Mouse (Mus musculus) right cerebral cortex, postnatal 25 days (tissue): ENCODE measurements around the gene 1700021F05Rik.

Source experiments
- DNase-seq: peaks from one replicate; pipeline ENCODE4 v3.0.0; 2022

1700021F05Rik gene

DNA sequence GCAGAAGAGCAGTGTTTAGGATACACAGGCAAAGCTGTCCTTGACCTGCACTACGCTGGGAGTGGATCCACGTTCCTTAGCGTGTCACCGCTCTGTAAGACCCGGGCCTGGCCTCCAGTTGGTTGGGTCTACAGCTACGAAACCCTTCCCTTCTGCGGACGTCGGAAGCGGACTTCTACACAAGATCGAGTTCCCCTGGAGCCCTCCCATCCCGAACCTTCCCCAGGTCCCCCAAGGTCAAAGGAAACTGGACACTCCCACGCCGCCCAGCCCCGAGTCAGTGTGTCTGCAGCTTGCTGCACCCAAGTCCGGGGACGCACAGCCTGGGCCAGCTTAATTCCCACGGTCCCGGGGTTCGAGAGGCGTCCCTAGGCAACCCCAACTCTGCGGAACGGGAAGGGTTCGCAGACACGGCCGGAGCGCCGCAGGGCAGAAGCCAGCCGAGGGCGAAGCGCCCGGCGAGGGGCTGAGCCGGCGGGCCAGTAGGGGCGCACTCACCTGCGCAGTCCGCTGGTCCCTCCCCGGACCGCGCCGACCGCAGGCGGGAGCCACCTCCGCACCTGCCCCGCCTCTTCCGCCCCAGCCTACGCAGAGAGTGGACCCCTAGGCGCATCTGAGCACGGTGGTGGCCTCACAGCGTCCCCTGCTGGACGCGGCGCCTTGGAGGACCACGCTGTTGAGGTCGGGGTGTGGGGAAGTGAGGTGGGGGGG, at the start of gene 1700021F05Rik:
TSS of gene 1700021F05Rik (minus strand) at position 553 of the 711 bp plus-strand sequence.
- DNase-seq: peak; percentile 93

DNA sequence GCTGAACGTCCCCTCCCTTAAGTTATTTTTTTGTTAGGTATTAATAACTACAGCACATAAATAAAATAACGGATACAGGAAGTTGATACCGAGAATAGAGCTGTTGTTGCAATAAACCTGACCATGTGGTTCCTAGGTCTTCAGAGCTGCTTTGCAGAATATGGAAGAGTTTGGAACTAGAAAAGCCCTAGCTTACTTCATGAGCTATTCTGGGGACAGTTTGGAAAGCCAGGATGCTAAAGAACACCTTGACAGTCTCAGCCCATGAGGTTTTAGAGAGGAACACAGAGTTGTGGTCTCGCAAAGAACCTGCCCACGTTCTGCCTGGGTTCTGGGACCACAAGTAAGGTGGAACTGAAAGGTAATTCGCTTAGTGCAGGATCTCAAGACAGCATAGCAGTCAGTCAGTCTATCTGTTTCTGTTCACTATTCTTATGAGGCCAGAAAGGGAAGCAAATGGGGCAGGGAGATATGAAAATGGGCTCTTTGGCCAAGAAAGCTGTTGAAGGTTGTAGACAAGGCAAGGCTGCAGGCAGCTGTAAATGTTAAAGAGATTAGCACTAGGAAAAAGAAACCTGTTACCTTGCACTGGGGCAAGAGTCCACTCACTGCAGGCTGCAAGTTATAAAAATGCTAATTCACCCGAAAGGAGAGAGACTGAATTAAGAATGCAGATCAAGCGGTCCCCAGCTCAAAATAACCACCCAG, 47.8 kb upstream of the 1700021F05Rik start:
- DNase-seq: no peak

DNA sequence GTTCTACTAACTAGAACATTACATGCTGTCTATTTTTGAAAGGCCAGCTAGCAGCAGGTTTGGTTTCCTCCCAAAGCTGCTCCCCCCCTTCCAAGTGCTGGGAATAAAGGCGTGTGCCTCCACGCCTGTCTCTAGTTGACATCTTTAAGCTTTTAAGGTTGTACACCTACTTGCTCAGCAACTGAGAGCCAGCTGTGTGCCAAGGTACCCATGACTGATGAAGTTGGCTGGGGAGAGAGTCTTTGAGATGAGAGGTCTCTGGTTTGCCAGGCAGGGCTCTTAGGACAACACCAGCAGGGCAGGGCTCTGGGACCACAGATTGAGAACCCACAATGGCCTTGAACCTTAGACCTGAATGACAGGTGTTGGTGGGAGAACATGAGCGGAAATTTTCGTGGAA, 43.7 kb upstream of the 1700021F05Rik start:
- DNase-seq: no peak

DNA sequence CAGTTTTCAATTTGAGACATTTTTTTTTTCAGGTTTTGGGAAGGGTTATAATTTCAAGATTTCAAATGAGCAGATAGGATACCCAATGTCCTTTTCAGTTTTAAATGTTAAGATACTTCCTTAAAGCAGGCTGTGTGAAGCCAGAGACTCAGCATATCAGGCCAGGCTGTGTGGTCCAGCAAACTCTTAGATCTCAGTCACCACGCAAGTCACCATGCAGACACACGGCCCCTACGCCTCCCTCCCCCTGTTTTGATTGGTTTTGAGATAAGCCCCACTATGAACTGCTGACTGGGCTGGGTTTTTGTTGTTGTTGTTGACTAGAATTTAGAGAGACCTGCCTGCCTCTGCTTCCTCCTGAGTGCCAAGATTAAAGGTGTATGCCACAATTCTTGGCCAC, 40.5 kb upstream of the 1700021F05Rik start:
- DNase-seq: no peak

DNA sequence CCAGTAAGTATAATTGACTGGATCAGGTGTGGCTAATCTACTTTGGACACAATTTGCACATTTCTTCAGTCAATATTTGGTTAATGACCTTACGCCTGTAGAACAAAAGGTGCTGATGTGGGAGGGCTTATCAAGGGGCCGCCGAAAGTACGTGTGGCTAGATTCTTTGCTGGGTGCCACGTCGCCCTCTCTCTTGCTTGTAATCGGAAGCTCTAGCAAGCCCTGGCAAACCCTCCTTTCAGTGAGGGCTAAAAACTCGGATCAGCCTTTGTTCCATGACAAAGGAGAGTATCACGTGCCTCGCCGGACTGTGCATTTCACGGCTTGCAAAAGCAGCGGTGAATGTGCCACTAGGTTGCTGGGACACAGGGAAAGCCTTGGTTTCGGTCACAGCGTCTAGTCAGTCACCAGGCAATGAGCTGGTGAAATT, 39.9 kb upstream of the 1700021F05Rik start:
- DNase-seq: no peak

DNA sequence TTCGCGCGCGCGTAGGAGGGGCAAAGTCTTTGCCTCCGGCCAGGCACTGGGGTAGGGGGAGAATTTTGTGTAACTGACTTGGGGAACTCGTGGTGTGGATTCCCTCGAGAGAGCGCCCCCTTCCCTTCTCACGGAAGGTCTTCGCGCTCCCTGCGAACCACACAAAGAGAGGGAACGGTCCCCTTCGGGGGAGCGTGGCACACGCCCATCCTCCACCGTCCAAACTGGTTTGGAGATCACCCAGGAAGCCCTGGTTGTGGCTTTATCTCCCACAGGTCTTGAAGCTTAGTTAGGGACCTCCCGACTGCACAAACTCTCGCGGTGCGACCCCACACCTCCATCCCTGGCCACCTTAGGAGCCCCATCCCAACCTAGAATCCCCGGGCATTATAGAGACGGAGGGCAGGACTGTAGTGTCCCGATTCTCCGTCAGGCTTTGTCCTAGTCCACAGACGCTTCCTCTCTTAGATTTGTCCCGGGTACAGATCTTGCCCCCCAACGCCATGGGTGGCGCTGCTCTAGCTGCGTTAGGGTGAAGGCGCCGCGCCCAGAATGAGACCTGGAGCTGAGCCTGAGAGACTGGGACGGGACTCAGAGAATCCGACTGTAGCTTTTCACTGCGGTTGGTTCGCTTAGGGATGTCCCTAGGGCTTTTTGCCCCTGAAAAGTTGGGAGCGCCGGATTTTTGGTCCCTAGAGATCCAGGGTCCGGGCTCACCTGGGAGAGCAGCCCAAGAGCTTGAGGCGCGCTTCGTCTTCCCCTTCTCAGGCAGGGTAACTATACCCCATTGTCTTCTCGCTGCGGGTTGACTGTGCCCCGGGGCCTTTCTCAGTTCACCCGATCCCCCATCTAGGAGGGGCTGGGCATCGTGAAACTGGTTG, 38.8 kb upstream of the 1700021F05Rik start:
- DNase-seq: no peak

DNA sequence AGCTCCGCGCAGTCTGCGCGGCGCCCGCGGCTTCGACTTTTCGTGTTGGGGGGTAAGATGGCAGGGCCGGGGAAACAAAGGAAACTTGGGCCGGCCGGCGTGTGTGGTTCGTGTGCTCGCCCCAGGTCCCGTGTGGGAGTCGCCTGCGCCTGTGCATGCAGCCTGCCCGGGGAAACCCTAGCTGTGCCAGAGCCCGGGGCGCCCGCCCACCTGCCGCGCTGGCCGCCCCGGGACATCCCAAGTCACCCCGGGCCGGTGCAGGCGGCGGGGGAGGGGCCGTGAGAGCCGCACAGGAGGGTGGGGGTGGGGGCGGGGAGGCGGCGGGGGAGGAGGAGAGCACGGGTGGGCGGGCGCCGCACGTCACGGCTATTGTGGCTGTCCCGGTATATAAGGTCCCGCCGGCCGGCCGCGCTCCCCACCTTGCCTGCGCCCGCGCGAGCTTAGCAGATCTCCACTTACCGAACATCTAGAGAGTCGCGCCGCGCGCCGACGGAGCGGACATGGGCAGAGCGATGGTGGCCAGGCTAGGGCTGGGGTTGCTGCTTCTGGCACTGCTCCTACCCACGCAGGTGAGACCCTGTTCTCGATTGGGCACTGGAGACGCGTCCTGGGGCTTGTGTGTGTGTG, 38.1 kb upstream of the 1700021F05Rik start:
- peak; percentile 12 for DNase-seq

DNA sequence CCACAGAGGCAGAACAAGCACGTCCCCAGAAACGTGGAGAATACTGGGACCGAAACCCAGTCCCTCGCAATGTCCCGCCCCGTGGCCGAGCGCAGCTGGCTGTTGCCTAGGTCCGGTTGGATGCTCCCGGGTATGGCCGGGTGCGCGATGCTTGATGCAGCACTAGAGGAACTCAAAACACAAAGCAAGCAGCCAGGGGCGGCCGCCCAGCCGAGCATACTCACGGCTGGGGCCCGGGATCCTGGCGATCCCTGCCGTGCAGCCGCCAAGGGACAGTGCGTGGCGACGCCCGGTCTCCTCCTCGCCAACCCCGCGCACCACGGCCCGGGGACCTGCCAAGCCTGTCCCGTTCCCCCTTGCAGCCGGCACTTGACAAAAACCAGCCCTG, 37.6 kb upstream of the 1700021F05Rik start:
- DNase-seq: peak; percentile 25

DNA sequence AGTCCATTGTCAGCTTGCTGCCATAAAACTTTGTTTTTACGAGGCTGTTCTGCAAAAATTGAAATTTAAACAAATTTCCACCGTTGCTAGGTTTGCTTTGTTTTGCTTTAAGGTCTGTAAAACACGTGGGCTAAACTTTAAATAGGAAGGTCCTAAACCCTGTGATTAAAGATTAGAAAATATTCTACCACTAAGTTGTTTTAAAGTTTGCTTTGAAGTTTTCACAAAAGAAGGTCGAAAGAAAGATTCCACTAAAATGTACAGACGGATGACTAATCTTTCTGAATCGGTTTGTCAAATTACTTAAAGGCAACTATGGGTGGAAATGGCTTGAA, 37.2 kb upstream of the 1700021F05Rik start, which contains the start of gene Cd24a:
TSS of gene Cd24a (plus strand) at position 288 of the 335 bp plus-strand sequence.
- no peak for DNase-seq

DNA sequence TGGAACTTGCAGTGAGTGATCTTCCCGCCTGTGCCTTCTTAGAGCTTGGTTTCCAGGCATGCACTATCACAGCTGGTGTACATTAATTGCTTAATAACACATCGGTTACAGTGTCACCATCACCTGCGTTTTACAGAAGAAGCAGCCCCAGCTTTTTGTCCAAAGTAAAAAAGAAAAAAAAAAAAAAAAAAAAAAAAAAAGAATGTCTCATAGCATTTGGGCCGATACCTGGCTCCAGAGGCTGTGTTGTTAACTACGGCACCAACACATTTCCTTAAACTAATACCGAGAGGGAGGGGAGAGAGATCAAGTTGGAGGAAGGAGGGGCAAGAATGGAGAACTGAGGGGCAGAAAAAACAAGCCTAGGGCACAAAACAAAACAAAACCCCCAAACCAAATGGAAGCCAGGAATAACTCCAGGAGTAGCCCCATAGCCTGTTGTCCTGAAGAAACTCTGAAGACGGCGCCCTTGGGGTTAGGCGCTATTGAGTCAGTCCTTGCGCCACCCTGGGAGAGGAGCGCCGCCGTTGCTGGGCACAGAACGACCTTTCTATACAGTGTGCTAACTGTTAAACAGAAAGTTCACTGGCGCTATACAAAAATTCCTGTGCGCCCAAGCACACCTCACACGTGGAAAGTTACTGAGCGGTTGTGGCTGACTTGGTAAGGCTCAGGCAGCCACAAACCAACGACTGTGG, 36.7 kb upstream of the 1700021F05Rik start:
- DNase-seq: no peak

DNA sequence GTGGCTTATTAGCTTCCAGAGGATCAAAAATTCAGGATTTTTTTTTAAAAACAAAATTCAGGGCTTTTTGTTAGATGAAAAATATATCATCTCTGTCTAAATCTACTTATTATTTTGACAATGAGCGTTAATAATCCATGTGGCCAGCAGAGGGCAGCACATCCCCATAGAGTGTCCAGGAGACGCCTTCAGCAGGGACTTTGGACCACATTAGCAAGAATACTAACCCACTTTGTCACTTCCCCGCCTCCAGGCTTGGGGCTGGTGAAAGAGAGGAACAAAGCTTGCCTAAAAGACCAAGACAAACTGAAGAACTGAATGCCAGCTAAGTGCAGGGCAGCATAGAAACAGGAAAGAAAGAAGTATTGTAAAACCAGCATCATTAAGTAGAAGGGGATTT, 34.2 kb upstream of the 1700021F05Rik start:
- peak; percentile 66 for DNase-seq

DNA sequence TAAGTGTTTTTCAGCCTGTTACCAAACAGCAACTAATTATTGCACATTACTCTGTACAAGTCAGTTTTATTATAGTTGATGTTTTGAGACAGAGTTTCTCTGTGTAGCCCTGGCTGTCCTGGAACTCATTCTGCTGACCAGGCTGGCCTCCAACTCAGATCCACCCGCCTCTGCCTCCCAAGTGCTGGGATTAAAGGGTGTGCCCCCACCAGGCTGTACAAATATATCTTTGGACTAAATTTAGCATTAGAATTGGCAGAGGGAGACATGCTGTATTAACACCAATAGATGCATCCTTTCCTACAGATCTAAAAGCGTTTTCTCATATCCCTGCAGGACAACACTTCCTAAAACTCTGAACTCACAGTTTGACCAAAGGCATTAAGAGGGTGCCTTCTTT, 33.6 kb upstream of the 1700021F05Rik start:
- DNase-seq: no peak

DNA sequence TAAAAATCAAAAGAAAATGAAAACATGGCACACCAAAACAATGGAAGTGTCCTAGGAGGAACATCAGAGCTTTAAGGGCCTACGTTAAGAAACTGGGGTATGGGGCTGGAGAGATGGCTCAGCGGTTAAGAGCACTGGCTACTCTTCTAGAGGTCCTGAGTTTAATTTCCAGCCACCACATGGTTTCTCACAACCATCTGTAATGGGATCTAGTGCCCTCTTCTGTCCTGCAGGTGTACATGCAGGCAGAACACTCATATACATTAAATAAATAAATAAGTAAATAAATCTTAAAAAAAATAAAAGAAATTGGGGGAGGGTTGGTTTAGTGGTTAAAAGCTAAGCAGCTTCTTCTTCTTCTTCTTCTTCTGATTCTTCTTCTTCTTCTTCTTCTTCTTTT, 20.5 kb upstream of the 1700021F05Rik start:
- no peak for DNase-seq

DNA sequence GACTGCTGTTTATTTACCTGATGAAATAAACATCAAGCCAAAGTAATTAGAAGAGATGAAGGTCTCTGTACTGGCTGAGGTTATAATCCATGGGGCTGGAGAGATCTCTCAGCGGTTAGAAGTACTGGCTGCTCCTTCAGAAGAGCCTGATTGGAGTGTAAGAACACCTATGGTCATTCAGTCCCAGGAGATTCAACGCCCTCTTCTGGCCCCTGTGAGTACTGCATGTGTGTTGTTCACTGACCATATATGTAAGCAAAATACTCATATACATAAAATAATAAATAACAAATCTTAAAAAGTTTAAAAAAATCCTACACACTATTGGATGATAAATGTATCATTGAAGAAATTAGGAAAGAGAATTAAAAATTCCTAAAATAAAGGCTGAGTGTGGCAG, 20.0 kb upstream of the 1700021F05Rik start:
- DNase-seq: no peak

DNA sequence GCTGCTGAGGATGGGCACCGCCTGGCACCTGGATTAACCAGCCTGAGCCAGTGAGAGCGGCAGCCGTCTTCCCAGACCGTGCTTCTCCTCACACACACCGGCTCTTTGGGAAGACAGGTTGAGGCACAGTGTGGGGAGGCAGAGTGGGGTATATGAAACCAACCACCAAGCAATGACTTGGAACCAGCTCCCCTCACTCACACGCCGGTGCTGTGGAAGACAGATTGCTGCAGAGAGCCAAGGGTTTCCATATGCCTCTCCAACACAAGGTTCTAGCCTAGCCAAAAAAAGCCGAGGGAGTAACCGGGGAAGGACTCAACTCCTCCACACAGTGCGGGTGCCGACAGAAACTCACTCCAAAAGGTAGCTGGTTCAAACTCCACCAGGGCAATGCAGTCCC, 18.5 kb upstream of the 1700021F05Rik start:
- DNase-seq: no peak

DNA sequence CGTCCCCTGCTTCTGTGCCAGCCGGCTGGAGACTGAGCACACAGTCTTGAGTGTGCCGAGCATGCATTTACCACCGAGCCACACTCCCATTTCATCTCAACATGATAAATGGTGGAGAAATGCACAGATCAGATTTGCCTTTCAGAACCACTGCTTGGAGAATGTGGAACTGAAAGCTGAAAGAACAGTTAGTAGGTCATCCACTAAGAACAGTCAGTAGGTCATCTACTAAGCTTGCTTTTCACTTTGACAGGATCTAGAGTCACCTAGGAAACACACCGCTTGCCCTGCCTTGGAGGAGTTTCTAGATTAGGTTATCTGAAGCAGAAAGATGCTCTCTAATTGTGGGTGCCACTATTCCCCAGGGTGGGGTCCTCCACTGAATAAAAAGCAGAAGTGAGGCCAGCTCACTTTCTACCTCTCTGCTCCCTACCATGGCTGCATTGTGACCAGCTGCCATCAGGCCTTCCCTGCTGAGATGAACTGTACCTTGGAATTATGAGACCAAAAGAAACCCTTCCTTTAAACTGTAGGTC, 16.9 kb upstream of the 1700021F05Rik start:
- DNase-seq: no peak

DNA sequence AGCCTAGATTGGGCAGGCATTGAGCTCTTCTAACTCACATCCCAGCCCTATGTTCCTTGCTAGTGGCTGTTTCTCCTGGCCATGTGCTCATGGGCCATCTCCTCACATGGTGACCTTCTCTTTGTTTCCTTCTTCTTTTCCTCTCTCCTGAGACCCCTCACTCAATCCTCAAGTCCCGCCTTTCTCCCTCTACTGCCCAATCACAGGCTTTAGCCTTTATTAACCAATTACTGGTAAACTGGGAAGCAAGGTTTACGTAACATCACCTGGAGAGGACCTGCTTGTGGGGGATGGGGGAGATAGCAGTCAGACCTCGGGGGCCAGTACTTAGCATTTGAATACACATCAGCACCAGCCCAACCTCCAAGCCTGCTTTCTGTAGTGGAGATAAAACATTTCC, 10.6 kb upstream of the 1700021F05Rik start:
- no peak for DNase-seq

DNA sequence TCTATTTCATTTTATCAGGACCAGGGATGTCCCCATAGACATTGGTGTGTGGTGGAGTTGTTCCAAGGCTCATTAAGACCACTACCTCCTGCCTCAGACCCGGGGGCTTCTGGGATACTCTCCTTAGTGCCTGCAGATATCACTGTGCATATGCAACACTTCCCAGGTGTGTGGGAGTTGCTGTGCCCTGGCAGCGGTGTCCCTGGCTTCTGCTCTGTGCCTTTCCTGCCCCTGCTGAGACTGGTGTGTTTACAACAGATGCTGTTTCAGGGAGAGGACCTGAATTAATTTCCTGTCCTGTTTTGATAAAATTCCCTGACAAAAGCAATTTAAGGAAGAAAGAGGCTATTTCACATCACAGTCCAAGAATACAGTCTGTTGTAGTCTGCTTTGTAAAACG, 10.1 kb upstream of the 1700021F05Rik start:
- DNase-seq: no peak

DNA sequence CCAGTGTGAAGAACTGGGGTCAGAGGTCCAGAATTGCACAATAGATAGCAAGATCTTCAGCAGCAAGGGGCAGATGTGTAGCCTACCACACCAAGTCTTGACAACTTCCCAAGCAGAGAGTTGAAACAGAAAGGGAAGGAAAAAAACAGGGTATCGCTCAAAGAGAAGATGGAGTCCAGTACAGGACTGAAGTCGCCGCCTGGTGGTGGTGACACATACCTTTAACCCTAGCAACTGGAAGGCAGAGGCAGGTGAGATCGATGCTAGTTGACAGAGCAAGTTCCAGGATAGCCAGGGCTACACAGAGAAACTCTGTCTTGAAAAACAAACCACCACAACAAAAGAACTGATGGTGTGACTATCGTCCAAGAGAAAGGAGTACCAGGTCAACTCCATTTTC, 8.6 kb upstream of the 1700021F05Rik start:
- no peak for DNase-seq

DNA sequence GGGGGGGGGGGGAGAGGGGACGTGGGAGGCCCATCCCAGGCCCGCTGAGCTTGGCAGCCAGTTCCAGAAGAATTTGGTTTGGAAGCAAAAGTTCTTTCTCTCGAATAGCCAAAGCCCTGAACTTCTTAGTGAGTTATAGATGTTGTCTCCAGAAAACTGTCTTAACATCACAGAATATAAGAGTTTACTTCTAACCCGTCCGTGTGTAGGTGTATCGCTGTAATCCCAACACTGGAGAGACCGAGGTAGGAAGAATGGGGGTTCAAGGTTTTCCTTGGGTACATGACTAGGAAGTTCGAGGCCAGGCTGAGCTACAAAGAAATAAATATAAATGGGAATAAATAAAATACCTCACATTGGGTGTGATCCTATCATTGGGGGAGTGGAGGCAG, 355 bp upstream of the 1700021F05Rik start:
- DNase-seq: no peak

DNA sequence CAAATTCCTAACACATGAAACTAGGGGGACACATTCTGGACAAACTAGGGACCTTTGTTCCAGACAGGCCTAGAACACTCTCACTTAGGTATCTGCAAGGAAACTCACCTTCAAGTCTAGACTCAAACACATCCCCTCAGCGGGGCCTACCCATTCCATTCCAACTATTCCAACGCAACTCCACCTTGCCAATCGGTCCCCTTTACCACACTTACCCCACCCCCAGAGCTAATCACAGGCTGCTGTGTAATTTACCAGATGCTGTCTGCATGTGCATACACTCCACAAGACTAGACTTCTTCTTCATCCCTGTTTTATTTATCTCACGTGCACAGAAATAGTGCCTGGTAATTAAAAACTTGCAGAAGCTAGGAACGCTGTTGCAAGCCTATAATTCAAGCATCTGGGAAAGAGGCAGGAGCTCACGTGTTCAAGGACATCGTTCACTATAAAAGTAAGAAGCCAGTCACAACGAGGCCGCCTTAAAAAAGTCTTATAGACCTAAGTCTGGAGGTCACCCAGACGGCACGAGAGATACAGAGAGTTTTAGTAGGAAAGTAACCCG, 966 bp downstream of the 1700021F05Rik start:
- DNase-seq: no peak

DNA sequence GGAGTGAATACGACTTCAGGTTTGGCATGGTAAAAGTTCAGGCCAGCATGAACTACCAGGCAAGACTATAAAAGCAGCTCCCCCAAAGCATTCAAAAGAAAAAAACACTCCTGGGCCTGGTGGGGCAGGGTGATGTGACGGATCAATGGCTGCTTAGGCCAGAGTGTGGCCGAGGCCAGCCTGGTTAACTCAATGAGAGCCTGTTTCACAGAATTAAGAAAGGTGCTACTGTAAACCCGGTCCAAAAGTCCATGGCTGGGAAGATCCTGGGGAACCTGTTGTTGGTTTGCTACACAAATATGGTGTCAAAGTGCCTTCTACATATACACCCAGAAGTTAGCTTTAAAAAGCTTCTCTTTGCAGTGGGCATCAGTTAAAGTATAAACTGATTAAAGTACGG, 2.0 kb downstream of the 1700021F05Rik start:
- no peak for DNase-seq
